Mouse (Mus musculus) lung, adult 18-20 months (tissue): Measurements from ENCODE around the gene Gif.

ENCODE experiments used
- DNase-seq, 2 experiments: peaks; one replicate each; pipeline ENCODE4 v3.0.0; 2022; ENCODE audit warnings: mixed read lengths in 2 of 2

The Gif gene

DNA sequence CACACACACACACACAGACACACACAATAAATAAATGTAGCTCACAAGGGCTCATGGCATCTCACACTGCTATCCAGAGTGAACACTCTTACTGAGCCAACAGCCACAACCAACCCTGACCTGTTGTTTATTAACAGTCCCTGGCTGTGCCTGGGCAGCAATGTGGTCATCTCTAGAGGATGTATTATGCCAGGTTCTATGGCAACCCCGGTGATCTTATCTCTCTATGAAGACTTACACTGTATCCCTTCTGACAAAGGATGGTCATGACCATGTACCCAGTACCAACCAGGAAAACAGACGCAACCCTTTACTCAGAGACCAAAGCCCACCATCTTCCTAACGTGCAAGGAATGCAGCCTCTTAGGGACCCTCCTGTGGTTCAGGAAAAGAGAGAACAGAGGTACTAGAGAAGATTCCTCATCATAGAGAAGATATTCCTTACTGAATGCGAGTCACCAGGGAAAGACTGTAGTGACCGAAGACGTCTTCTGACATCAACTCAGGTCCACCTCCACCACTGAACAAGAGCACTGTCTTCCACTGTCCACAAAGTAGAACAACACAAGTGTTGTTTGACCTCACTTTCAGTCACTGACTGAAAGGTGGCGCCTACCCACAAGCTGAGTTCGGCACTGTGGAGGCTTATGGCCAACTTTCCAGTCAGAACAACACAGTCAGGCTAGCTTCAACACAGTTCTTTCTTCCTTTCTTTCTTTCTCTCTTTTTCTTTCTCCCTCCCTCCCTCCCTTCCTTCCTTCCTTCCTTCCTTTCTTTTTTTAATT, 53.4 kb downstream of the Gif start:
- DNase-seq = no peak

- peak; percentile 67 to 73 for DNase-seq
These were observed 57.1 kb downstream of the Gif start for GRCm38 (mm10) chr19:11804423-11804822.

DNA sequence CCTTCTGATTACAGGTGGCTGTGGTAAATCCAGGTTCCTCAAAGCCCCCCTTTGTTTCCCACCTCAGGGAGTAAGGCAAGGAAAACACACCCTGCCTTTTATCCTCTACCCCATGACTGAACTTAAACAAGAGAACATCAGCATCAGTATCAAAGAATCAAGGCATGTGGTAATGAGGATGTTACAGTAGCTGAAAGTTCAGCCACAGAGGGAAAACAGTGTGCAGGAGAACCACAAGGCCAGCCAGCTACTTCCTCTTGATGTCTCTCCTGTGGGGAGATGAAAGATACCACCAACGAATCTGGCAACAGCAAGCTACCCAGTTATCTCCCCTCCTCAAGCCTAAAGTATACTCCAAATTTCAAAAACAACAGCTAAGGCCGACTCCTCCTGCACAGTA, 59.9 kb downstream of the Gif start:
- DNase-seq = no peak

DNA sequence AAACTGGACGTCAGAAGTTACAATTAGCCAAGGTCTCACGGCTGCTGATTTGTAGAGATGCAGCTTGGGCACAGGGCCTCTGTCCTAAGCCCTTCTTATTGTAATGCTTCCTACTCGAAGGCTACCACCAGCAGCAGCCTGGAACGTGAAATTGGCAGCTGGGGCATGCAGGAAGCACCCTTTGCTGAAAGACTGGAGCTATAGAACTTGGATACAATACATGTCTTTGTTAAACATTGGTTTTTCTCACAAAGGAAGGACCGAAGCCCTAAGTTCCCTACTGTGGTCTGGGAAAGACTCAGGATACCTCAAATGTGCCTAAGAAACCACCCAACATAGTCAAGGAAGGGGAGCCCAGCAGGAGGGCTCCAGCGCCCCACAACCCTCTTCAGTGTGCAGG, 60.5 kb downstream of the Gif start:
- DNase-seq = no peak

DNA sequence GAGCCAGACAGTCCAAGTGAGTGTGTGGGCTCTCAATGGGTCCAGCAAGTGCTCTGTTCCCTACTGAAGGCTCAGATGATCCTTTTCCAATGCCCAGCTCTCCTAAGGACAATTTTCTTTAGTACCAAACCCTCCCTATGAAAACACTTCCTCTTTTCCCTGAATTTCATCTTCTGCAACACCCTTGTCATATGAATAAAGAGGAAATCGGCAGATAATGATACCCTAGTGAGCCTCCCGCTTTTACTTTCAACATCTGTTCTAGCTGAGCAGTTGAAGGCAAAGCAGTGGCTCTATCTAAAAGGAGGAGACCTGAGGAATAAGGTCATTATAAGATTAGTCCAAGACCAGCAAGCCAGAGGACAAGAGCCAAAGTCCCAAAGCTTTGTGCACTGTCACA, 61.1 kb downstream of the Gif start:
- DNase-seq = no peak

GRCm38 (mm10) chr19:11810003-11810758, 62.8 kb downstream of the Gif start:
- DNase-seq = no peak

- peak; percentile 61 to 75 for DNase-seq
These were observed 63.5 kb downstream of the Gif start for GRCm38 (mm10) chr19:11810856-11811255.

- DNase-seq = no peak
These were observed 64.5 kb downstream of the Gif start for GRCm38 (mm10) chr19:11811688-11812365.
